Mouse (Mus musculus) forelimb bud, embryonic 11.5 days (tissue): Measurements from ENCODE around the gene Ctsj.
"Not testable (repeated sequence)": the region's sequence is repeated elsewhere in the genome, so short reads cannot be mapped to it uniquely, and the experiment has no call there.

Experiments used
- DNase-seq: peaks from one replicate; pipeline ENCODE4 v3.0.0-alpha.2; 2012; ENCODE audit warnings: low read depth, low spot score

Gene Ctsj

DNA sequence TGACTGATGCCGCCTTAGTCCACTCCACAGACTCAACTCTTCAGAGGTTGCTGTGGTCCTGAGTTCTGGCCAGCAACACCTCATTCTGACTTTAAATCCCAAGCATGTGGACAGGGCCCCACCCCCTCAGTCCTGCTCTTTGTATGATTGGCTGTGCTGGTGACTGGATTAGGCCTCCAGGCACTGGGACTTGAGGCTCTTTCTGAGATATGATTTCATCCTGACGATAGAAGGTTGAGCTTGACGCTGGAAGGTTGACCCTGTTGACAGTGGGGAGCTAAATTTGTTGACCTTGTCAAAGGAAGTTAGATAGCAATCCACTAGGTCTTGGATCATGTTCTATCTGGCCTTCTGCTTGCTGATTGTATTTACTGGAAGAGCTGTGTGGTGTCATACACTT lies at the start of gene Ctsj:
Gene Ctsj (minus strand): TSS at position 101 of the 400 bp plus-strand sequence.
- no peak for DNase-seq

DNA sequence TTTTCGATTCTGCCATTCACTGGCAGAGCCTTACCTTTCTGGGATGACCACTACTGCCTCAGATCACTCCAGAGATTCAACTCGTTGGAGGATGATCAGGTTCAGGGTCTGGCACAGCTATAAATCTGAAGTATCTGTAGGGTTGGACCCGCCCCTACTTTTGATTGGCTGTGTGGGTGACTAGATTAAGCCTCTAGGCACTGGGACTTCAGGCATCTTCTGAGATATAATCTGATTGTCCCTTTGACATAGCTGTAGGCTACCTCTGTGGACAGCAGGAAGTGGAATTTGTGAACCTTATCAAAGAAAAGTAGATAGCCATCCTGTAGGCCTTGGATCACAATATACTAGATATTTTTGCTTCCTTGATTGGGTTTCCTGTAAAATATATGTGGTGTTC lies 34.8 kb upstream of the Ctsj start, which contains the start of gene Ctsq:
Gene Ctsq (minus strand): TSS at position 101 of the 400 bp plus-strand sequence.
- DNase-seq: no peak

DNA sequence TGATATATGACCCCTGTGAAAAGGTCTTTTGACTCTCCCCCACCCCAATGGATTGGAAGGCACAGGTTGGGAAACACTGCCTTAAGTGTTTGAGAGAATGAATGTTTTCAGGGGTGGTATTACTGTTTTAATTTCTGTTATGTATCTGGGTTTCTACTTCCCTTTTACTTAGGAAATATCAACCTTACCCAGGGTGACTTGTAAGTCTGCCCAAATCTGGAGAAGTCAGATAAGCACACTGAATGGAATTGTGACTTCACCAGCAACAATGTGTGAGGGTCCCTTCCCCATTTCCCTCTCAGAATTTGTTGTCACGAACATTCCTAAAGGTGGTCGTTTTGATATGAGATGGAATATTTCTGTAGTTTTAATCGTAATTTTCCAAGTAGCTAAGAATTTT lies 17.0 kb upstream of the Ctsj start:
- DNase-seq: no peak

DNA sequence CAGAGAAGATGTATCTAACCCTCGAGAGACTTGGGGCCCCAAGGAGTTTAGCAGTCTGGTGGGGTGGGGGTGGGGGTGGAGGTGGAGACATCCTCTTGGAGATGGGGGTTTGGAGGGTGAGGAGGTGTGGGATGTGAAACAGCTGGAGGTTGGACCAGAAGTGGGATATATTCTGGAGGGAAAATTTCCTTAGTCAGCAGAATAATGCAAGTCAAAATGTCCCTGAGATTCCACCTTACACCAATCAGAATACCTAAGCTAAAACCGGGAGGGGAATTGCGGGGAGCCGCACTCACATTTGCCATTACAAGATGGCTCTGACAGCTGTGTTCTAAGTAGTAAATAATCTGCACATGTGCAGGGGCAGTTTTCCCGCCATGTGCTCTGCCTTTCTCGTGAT lies 16.1 kb upstream of the Ctsj start:
- no peak for DNase-seq

DNA sequence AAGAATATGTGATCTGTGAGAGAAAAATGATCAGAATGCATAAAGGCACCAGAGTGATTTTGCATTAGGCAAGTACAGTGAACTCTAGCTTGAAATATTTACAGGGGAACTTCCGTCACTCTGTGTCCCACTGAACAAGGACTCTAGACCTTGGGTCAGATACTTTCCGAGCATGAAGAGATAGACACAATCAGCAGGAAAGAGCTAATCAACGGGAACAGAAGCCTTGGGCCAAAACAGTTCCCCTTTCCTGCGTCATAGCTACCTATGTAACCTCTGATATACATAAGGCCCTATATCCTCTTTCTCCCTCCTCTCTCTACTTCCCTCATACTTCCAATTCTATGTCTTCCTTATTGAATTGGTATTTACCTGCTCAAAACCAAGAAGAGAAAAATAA lies 4.4 kb upstream of the Ctsj start:
- no peak for DNase-seq

DNA sequence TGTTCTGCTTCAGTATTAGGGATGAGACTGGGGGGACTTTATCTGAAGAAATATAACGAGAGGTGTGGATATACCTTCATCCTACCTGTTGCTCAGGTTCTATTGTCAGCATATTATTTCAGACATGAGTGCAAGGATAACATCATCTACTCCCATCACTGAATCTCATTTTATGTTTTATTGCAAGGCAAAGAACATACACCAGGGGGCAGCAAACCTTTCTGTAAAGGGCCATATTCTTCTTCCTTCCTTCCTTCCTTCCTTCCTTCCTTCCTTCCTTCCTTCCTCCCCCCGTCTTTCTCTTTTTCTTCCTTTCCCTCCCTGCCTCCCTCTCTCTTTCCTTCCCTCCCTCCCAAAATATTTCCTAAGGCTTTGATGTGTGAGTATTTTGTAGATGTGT lies 8.2 kb downstream of the Ctsj start:
- no peak for DNase-seq

DNA sequence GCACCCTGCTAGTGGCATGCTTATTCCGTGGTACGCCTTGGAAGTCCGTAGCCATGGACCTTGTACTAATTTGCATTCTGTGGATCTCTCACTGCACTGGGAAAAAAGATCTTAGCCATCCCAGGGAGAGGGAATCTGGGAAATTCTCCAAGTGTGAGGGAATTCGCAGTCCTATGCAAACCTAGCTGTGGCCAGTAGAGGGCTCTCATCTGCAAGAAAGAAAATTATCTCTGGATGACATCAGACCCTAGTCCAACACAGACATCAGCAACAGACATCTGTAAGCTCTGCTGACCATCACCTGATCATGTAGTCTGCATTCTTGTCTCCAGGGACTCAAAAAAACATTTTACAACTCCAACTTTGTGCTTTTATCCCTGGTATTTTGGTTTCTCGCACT lies 18.8 kb downstream of the Ctsj start:
- not testable (repeated sequence) for DNase-seq

DNA sequence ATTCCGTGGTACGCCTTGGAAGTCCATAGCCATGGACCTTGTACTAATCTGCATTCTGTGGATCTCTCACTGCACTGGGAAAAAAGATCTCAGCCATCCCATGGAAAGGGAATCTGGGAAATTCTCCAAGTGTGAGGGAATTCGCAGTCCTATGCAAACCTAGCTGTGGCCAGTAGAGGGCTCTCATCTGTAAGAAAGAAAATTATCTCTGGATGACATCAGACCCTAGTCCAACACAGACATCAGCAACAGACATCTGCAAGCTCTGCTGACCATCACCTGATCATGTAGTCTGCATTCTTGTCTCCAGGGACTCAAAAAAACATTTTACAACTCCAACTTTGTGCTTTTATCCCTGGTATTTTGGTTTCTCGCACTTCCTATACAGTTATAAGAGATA lies 33.4 kb downstream of the Ctsj start:
- not testable (repeated sequence) for DNase-seq

DNA sequence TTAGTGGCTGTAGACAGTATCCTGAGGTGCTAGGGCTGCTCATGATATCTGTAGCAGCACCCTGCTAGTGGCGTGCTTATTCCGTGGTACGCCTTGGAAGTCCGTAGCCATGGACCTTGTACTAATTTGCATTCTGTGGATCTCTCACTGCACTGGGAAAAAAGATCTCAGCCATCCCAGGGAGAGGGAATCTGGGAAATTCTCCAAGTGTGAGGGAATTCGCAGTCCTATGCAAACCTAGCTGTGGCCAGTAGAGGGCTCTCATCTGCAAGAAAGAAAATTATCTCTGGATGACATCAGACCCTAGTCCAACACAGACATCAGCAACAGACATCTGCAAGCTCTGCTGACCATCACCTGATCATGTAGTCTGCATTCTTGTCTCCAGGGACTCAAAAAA lies 41.8 kb downstream of the Ctsj start:
- DNase-seq: not testable (repeated sequence)

DNA sequence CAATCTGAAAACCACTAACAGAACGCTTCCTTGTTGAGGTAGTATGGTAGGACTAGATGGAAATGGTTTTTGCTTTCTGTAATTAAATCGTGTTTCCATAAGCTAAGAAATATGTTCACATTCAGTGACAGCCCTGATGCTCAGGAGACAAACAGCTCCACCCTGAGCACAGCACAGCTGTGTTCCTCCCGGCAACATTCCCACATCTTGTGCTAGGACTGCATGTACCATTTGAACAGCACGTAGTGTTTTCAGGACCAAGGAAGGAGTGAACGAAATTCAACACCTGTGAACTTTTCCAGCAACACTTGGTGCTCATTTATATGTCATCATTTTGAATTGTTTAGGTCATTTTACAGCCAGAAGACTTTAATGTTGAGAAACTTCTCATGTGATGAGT lies 44.1 kb downstream of the Ctsj start:
- no peak for DNase-seq
